Mouse (Mus musculus): ENCODE measurements around the gene Krtap14.

- TF ChIP-seq CTCF (IDR thresholded peaks at IDR 0.05; ENCODE audit: low read depth) (no peak), EP300 (IDR thresholded peaks at IDR 0.05; ENCODE audit: low read depth) (0 out of 2 replicates have a peak, but pooled peaks have one; percentile 23)
Measured at GRCm38 (mm10) chr16:88848558-88848957, 22.6 kb upstream of the Krtap14 start.
